Mouse (Mus musculus): ENCODE measurements around the gene Ephb1.

The Ephb1 gene

DNA sequence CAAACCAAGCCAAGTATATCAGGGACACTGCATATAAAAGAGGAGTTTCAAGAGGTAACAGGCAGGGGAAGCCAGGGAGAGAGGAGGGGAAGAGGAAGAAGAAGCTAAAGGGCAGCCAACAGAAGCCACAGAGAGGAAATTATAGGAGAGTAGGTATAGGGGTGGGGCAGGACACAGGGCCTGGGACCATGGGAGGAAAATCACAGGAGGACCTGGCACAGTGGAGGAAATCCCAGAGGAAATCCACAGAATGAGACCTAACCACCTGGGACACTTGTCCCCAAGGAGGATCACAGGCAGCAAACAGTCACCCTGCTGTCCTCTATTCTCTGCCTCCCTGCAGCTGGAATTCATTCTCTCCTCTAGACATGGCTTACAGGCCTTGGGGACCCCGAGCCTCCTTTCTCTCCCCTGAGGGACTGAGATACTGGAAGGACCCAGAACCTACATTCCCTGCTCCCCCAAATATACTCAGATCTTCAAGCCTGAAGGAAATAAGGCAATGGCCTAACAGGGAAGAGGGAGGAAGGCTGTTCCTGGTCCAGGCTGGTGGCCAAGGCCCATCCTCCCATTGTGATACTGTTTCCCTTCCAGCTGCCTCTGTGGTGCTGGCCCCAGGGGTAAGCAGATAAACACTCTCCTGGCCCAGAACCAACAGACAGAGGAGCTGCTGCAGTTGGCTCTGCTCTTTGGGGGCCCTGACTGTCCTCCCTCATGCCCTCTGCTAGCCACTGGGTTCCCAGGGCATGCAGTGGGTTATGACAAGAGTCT is 47.7 kb downstream of the Ephb1 start:
- no peak for DNase-seq (ENCODE audit: low spot score in 2 of 2)

- no peak for DNase-seq (ENCODE audit: low spot score in 2 of 2)
Measured at GRCm38 (mm10) chr9:102305432-102306100, 48.9 kb downstream of the Ephb1 start.

DNA sequence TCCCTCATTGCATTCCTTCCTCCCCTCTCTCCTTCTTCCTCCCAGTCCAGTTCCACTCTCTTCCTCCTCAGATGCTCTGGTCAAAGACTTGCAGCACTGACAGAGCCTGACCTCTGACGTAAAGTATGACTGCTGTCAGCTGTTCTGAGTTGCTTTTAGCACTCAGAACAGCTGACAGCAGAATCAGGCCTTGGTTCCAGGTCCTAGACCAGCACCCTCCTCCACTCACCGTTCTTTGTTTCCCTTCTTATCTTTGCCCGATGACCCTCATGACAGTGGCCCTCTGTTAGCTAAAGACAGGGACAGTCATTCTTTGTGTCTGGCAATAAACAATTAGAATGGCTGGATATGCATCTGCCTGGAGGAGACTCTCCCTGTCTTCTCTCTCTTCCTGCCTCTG is 49.7 kb downstream of the Ephb1 start:
- DNase-seq (ENCODE audit: low spot score in 2 of 2): no peak

- no peak for DNase-seq (ENCODE audit: low spot score in 2 of 2)
Measured at GRCm38 (mm10) chr9:102303882-102304281, 50.6 kb downstream of the Ephb1 start.

- no peak for DNase-seq (ENCODE audit: low spot score in 2 of 2)
Measured at GRCm38 (mm10) chr9:102300985-102301384, 53.5 kb downstream of the Ephb1 start.

DNA sequence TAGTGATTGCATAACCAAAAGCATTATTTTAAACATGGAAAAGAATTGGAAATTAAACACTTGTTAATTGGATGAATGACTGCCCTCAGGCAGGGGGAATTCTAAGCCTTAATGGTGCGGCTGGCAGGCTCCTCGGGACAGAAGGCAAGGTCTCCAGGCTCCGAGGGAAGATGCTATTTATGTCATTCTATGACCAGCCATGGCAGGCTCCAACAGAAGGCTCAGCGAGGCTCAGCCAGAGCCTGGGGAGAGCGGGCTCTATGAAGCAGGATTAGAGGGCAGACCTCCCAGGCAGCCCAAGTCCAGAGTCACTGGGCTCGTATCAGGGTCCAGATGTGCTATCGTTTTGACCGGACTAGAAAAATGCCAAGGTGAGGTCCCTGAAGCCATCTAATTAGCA is 55.8 kb downstream of the Ephb1 start:
- DNase-seq (ENCODE audit: low spot score in 2 of 2): no peak

DNA sequence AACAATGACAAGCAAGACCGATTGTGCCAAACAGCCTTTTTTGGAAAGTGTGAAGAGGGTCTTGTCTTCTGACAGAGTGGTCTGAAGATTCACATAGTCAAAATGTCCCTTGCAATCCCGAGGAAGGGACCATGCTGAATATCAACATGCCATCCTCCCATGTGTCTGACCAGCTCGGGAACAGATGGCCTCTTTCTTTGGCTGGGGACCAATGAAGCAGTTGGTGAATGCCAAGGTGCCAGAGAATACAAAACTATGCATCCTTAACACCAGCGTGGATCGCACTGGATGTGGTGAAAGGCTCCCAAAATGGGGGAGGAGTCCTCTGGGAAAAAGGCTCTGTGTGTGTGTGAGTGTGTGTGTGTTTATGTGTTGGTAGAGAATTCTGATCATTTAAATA is 56.5 kb downstream of the Ephb1 start:
- DNase-seq (ENCODE audit: low spot score in 2 of 2): no peak

DNA sequence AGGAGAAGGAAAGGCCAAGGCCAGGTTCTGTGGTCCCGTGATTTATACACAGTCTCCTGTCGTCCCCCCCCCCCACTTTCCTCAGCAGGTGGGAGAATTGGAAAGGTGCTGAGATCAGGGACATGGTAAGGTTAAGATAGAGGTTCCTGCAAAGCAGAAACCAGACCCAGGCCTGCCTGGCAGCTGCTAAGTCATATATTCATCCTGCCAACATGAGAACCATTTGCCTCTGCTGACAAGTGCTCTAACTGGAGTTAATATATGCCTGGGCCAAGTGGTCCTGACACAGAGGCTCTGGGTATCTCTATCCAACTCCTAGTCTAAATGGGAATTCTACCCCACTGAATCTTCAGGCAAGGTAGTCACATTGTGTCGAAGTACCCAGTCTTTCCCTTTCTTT is 57.3 kb downstream of the Ephb1 start:
- DNase-seq (ENCODE audit: low spot score in 2 of 2): no peak

DNA sequence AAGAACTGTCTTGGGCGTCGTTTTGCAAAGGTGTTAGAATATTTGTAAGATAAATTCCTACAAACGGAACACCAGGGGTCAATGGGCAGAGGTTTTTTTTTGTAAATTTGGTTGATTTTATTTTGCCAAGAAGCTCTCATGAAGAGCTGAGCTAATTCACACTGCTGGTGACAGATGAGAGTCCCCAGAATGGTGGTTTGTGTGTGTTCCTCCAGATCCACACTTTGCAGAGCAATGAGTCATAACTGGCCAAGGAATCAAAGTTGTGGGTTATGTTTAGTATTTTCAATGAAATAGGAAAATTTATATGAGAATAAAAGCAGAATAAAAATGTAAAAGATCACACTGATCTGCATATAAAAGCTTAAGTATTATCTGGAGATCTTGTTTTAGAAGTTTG is 60.9 kb downstream of the Ephb1 start:
- no peak for DNase-seq (ENCODE audit: low spot score in 2 of 2)

- DNase-seq (ENCODE audit: low spot score in 2 of 2): no peak
Measured at GRCm38 (mm10) chr9:102291230-102291629, 63.3 kb downstream of the Ephb1 start.

- no peak for DNase-seq (ENCODE audit: low spot score in 2 of 2)
Measured at GRCm38 (mm10) chr9:102288356-102288755, 66.1 kb downstream of the Ephb1 start.

GRCm38 (mm10) chr9:102275931-102276330 is 78.6 kb downstream of the Ephb1 start:
- DNase-seq (ENCODE audit: low spot score in 2 of 2): no peak

- DNase-seq (ENCODE audit: low spot score in 2 of 2): no peak
Measured at GRCm38 (mm10) chr9:102274016-102274415, 80.5 kb downstream of the Ephb1 start.

DNA sequence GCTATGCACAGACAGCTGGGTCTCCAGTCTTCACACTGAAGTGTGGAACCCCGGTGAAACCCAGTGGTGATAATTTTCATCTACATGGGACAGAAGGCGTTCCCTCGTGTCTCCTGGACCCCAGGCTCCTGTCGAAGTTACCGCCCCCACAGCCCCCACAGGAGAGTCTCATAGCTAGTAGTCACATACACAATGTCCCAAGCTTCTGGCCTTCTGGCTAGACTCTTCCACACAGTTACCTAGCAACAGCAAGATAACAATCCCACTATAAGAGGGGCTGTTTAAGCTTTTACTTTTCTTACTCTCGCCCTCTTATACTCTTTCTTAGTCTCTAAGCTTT is 81.1 kb downstream of the Ephb1 start:
- DNase-seq (ENCODE audit: low spot score in 2 of 2): no peak

DNA sequence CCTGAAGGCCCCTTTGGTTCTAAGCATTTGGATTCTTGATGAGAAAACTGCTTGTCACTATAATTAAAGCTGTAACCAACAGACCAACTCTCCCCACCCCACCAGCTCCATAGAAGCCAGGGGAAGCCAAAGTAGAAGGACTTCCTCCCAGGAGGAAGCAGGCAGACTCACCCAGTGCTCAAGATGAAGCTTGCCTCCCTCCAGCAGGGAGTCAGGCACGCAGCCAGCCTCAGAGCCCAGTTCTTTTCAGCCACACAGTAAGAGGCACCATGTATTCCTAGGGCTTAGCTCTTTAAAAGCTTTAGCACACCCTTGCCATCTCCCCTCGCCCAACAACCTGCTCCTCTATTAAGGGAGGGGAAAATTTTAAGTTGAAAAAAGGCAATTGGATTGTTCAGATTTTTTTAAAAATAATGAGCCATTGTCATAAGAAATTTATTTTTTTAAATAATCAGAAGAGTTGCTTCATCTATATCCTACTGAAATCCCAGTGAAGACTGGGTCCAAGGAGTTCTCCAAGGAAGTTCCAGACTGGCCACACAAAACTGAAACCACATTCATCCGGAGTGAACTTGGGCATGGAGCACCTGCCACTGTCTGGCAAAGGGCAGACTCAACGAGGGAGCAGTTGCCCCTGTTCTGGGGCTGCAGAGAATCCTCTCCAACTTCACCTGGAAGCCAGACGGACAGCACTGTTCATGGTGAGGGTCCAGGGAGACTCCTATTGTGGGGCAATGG is 81.6 kb downstream of the Ephb1 start:
- no peak for DNase-seq (ENCODE audit: low spot score in 2 of 2)

DNA sequence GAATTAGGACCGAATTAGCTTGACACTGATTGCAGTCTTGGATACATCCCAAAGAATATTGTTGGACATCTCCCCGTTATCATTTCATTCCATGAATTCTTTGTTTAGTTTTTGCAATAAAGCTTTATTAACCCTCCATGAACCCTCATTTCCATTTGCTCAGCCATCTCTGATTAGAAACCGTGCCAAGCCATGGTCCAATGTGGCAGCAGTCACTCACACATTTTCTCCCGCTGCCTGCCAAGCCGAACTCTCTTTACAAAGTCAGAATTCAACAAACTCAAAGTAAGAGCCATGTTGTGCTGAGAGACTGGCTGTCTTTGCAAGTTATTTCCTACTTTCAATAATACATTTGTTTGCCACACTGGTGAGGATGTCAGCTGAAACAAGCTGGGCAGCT is 84.0 kb downstream of the Ephb1 start:
- DNase-seq (ENCODE audit: low spot score in 2 of 2): no peak

GRCm38 (mm10) chr9:102267311-102268027 is 87.0 kb downstream of the Ephb1 start:
- peak in 1 of 2 experiments; percentile 2 for DNase-seq (ENCODE audit: low spot score in 2 of 2)

- no peak for DNase-seq (ENCODE audit: low spot score in 2 of 2)
Measured at GRCm38 (mm10) chr9:102263760-102264159, 90.7 kb downstream of the Ephb1 start.

DNA sequence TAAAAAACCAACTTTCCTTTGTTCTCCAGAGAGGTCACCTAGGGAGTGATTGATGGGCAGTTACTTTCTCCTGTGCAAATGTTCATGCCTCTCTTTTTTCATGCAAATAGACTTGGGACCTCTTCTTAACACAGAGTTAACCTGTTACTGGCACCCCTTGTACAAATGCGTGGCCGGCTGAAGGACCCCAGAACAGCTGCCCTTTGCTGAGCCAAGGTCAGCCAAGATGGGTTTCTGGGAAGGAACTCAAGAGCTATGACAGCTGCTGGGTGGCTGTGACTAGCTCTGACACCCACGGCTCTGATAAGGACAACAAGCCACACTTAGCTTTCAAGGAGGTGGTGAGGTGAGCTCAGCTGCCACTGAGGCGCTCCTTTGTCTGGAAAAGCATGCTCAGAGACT is 92.4 kb downstream of the Ephb1 start:
- no peak for DNase-seq (ENCODE audit: low spot score in 2 of 2)

DNA sequence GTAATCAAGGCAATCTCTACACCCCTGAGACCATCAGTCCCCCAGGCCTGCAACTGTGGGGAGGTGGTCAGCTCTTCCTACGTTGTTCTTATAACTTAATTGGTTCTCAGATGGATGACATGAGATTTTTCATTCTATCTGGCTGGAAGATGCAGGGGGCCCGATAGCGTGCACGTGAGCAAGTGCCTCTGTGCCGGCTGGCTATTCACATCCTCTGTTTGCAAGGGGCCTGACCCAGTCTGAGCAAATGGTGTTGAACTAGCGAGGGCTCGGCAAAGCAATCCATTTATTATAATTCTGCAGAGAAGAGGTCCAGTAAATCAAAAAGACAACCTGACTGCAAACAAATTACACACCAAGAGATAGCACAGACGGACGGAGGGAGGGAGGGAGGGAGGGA is 93.0 kb downstream of the Ephb1 start:
- DNase-seq (ENCODE audit: low spot score in 2 of 2): no peak

- DNase-seq (ENCODE audit: low spot score in 2 of 2): no peak
Measured at GRCm38 (mm10) chr9:102256407-102256806, 98.1 kb downstream of the Ephb1 start.

GRCm38 (mm10) chr9:102255803-102256202 is 98.7 kb downstream of the Ephb1 start:
- no peak for DNase-seq (ENCODE audit: low spot score in 2 of 2)

All from urinary bladder, adult 18-20 months (tissue).